Mouse (Mus musculus) CH12.LX (cell line): ENCODE measurements at regions not wholly inside any gene's neighbourhood (a gene's known extent, or its start where the extent isn't known, plus 50 kb on each side); places are given as distances from the start of the nearest gene placed in this dataset.

Experiments used
- DNase-seq: peaks from one replicate; pipeline ENCODE4 v3.0.0-alpha.2; 2013; ENCODE audit errors: extremely low read depth
- H3K27ac ChIP-seq: 2 replicates; pipeline ENCODE4 v1.5.1; 2012; ENCODE audit warnings: low read depth, mild to moderate bottlenecking, control low read depth, moderate library complexity; ENCODE audit not compliant: insufficient read depth
- H3K27me3 ChIP-seq: replicated peaks from 2 replicates; pipeline ENCODE3; 2012; ENCODE audit warnings: inconsistent platforms
- H3K36me3 ChIP-seq, 2 experiments: replicated peaks in 1 of 2; 2 replicates each; pipeline versions ENCODE3 to v1.6.1; 2012; ENCODE audit warnings: inconsistent platforms in 1 of 2, low read length in 1 of 2, mild to moderate bottlenecking in 1 of 2, mixed read lengths in 1 of 2, moderate library complexity in 1 of 2; ENCODE audit not compliant: control insufficient read depth in 1 of 2, insufficient read depth in 1 of 2
- H3K4me1 ChIP-seq, 2 experiments: 2 replicates each; pipeline ENCODE4 v1.6.1; 2012; ENCODE audit warnings: inconsistent platforms in 1 of 2, moderate library complexity in 1 of 2; ENCODE audit not compliant: insufficient read depth in 2 of 2, control insufficient read depth in 1 of 2
- H3K4me2 ChIP-seq: 2 replicates; pipeline ENCODE4 v1.6.1; 2012; ENCODE audit warnings: low read depth, mild to moderate bottlenecking, control low read depth; ENCODE audit not compliant: poor library complexity, insufficient read depth, severe bottlenecking
- H3K4me3 ChIP-seq, 3 experiments: fragments of 150-350 bp in 1 of 3; sonication (generic) in 1 of 3; replicated peaks in 1 of 3; 2 replicates each; pipeline versions ENCODE3 to v1.5.1; 2011 to 2012; ENCODE audit warnings: low read depth in 2 of 3, low read length in 2 of 3, mild to moderate bottlenecking in 2 of 3, moderate library complexity in 2 of 3, control low read depth in 1 of 3, improper control_type of control experiment in 1 of 3, inconsistent platforms in 1 of 3, mixed read lengths in 1 of 3; ENCODE audit not compliant: poor library complexity in 1 of 3
- H3K79me2 ChIP-seq: replicated peaks from 2 replicates; pipeline ENCODE4 v1.6.1; 2012; ENCODE audit warnings: mild to moderate bottlenecking, moderate library complexity; ENCODE audit not compliant: control insufficient read depth, poor library complexity, insufficient read depth, severe bottlenecking; ENCODE audit errors: extremely low read depth
- H3K9ac ChIP-seq: 2 replicates; pipeline ENCODE4 v1.6.1; 2012; ENCODE audit warnings: low read depth, mild to moderate bottlenecking, control low read depth, moderate library complexity; ENCODE audit not compliant: insufficient read depth
- H3K9me3 ChIP-seq: replicated peaks from 2 replicates; pipeline ENCODE3; 2012; ENCODE audit warnings: low read length, inconsistent platforms, mixed read lengths
- CHD1 ChIP-seq: IDR thresholded peaks from 2 replicates; pipeline ENCODE4 v1.6.1; 2012; ENCODE audit warnings: low read depth, low read length, improper control_type of control experiment, inconsistent platforms
- CTCF ChIP-seq, 2 experiments: IDR thresholded peaks in 1 of 2; conservative IDR thresholded peaks in 1 of 2; 2 replicates each; pipeline ENCODE4 v1.5.1; 2011 to 2012; ENCODE audit warnings: low read depth in 2 of 2, low read length in 2 of 2, improper control_type of control experiment in 1 of 2, inconsistent platforms in 1 of 2, mild to moderate bottlenecking in 1 of 2, moderate library complexity in 1 of 2
- IRF4 ChIP-seq: IDR thresholded peaks from 2 replicates; pipeline ENCODE4 v1.6.1; 2014; ENCODE audit warnings: low read depth, mild to moderate bottlenecking, inconsistent platforms, low read length, improper control_type of control experiment
- KAT2A ChIP-seq: IDR thresholded peaks from 2 replicates; pipeline ENCODE4 v1.6.1; 2012; ENCODE audit warnings: low read length, improper control_type of control experiment, inconsistent platforms; ENCODE audit not compliant: insufficient replicate concordance
- NRF1 ChIP-seq: IDR thresholded peaks from 2 replicates; pipeline ENCODE4 v1.6.1; 2014; ENCODE audit warnings: low read depth, mild to moderate bottlenecking, inconsistent platforms, low read length, improper control_type of control experiment, moderate library complexity
- POLR2A ChIP-seq: IDR thresholded peaks from 2 replicates; pipeline ENCODE4 v1.6.1; 2011; ENCODE audit warnings: low read depth, mild to moderate bottlenecking, improper control_type of control experiment, low read length
- POLR2AphosphoS2 ChIP-seq: IDR thresholded peaks from 2 replicates; pipeline ENCODE4 v1.6.1; 2011; ENCODE audit warnings: low read depth, low read length, improper control_type of control experiment
- RAD21 ChIP-seq: IDR thresholded peaks from 2 replicates; pipeline ENCODE4 v1.6.1; 2011; ENCODE audit warnings: low read depth, mild to moderate bottlenecking, low read length, improper control_type of control experiment, moderate library complexity
- SMC3 ChIP-seq: IDR thresholded peaks from 2 replicates; pipeline ENCODE4 v1.6.1; 2011; ENCODE audit warnings: low read depth, low read length, improper control_type of control experiment
- ZC3H11A ChIP-seq: IDR thresholded peaks from 2 replicates; pipeline ENCODE4 v1.6.1; 2012; ENCODE audit warnings: low read depth, mild to moderate bottlenecking, inconsistent platforms, low read length, improper control_type of control experiment
- ZMIZ1 ChIP-seq: IDR thresholded peaks from 2 replicates; pipeline ENCODE4 v1.6.1; 2012; ENCODE audit warnings: low read depth, mild to moderate bottlenecking, inconsistent platforms, low read length, improper control_type of control experiment
- dilution Hi-C: fragments of 300-500 bp; cut with MboI; formaldehyde crosslinking; loops from 2 replicates; pipeline ENCODE4 v1.14.3; 2020; ENCODE audit warnings: low sequenced_read_pairs; ENCODE audit not compliant: extremely low pct_unique_long_range_greater_than_20kb, extremely low pct_ligation_motif_present
- in situ Hi-C: fragments of 300-500 bp; cut with MboI; formaldehyde crosslinking; loops from 3 replicates; pipeline ENCODE4 v1.14.3; 2019; ENCODE audit warnings: low sequenced_read_pairs, low pct_ligation_motif_present, low pct_unique_long_range_greater_than_20kb, mixed read lengths

- DNase-seq = no peak
- dilution Hi-C loops = no loop called here
- Histone ChIP-seq H3K27ac (no peak overlapping the region), H3K4me2 (no peak overlapping the region), H3K79me2 (no peaks in the 10 kb centered on the region), H3K9me3 (no peaks in the 10 kb centered on the region), H3K4me1 (no peaks in the 10 kb centered on the region), H3K4me3 (no peak overlapping the region), H3K36me3 (no peaks in the 10 kb centered on the region), H3K9ac (no peak overlapping the region), H3K27me3 (no peaks in the 10 kb centered on the region)
- TF ChIP-seq ZMIZ1 (no peak), CHD1 (no peak), CTCF (conservative IDR thresholded peaks at IDR 0.05 in 1 of 2, IDR thresholded peaks at IDR 0.05 in 1 of 2; ENCODE audit: low read depth in 2 of 2, low read length in 2 of 2) (peak in 1 of 2 experiments; percentile 52; a peak in 2 of 4 replicates), POLR2A (no peak), POLR2AphosphoS2 (no peak), IRF4 (no peak), NRF1 (no peak), SMC3 (peak; percentile 63), KAT2A (no peak), RAD21 (peak; percentile 64), ZC3H11A (no peak)
- in situ Hi-C loops = no loop called here
Measured at GRCm38 (mm10) chr5:68753025-68753424, 588.5 kb downstream of the Kctd8 start.
